Mouse (Mus musculus) intestine, embryonic 15.5 days (tissue): ENCODE results near the gene Morn5. TPM values are rescaled to one million over a fixed set of nuclear protein-coding genes. Genes with fewer than 3 reads are reported as not detected.

Source experiments
- ATAC-seq: fragments of 200-750 bp; cut with Nextera tagmentation; 2 replicates; pipeline ENCODE4 v1.8.0; 2017; ENCODE audit warnings: moderate TSS enrichment, moderate library complexity
- H3K27ac ChIP-seq: fragments of 300-500 bp; sonication (generic); 2 replicates; pipeline ENCODE4 v1.5.1; 2015; ENCODE audit warnings: mild to moderate bottlenecking, inconsistent platforms
- H3K27me3 ChIP-seq: fragments of 300-500 bp; sonication (generic); replicated peaks from 2 replicates; pipeline ENCODE4 v1.6.1; 2015; ENCODE audit warnings: inconsistent platforms
- H3K36me3 ChIP-seq: fragments of 300-500 bp; sonication (generic); 2 replicates; pipeline ENCODE4 v1.6.1; 2015; ENCODE audit warnings: inconsistent platforms
- H3K4me1 ChIP-seq: fragments of 300-500 bp; sonication (generic); replicated peaks from 2 replicates; pipeline ENCODE4 v1.6.1; 2015; ENCODE audit warnings: inconsistent platforms
- H3K4me2 ChIP-seq: fragments of 300-500 bp; sonication (generic); replicated peaks from 2 replicates; pipeline ENCODE4 v1.6.1; 2015; ENCODE audit warnings: mild to moderate bottlenecking, inconsistent platforms
- H3K4me3 ChIP-seq: fragments of 300-500 bp; sonication (generic); replicated peaks from 2 replicates; pipeline ENCODE4 v1.5.1; 2015; ENCODE audit warnings: inconsistent platforms
- H3K9ac ChIP-seq: fragments of 300-500 bp; sonication (generic); 2 replicates; pipeline ENCODE4 v1.6.1; 2015; ENCODE audit warnings: inconsistent platforms
- H3K9me3 ChIP-seq: fragments of 300-500 bp; sonication (generic); 2 replicates; pipeline ENCODE4 v1.6.1; 2016; ENCODE audit warnings: inconsistent platforms
- WGBS: fragments of 180-500 bp; shearing (Covaris S2); methylation state at CpG from one replicate; pipeline ENCODE4 v1.1.7; 2015; 5-methylcytosine and 5-hydroxymethylcytosine counted together
- polyA plus RNA-seq: library from polyadenylated mRNA; unstranded; fragments of >200 nt; fragmentation: Nextera tagmentation; extraction: Ambion mirVana; gene quantifications from 2 replicates; pipeline ENCODE4 v1.2.1, GENCODE M21; 2015

The Morn5 gene
- polyA plus RNA-seq, 1 experiment from 2014 or later, result 0.21 TPM

GRCm38 (mm10) chr2:36075210-36075609 is 26.0 kb downstream of the Morn5 start:
- no peak overlapping the region for H3K4me2 ChIP-seq
- H3K27me3 ChIP-seq, result peaks cover 3% of the 10 kb centered on the region; the same call in 1 of the 2 replicates
- no peak overlapping the region for H3K27ac ChIP-seq
- H3K4me3 ChIP-seq, result no peak overlapping the region
- no peaks in the 10 kb centered on the region for H3K36me3 ChIP-seq
- no peak overlapping the region for H3K9ac ChIP-seq
- no peak for ATAC-seq
- H3K4me1 ChIP-seq, result 0 out of 2 replicates have a peak, but pooled peaks cover 3% of the 10 kb centered on the region
- WGBS, result 86% methylated on average over 5 of the region's 5 CpGs
- no peaks in the 10 kb centered on the region for H3K9me3 ChIP-seq

GRCm38 (mm10) chr2:36077160-36077761 is 28.0 kb downstream of the Morn5 start:
- peak; percentile 43; the same call in 1 of the 2 replicates for ATAC-seq

GRCm38 (mm10) chr2:36081446-36081845 is 32.2 kb downstream of the Morn5 start:
- no peak overlapping the region for H3K27ac ChIP-seq
- H3K4me2 ChIP-seq, result no peak overlapping the region
- ATAC-seq, result peak; percentile 71
- 13% methylated on average over 9 of the region's 9 CpGs for WGBS
- H3K4me3 ChIP-seq, result no peak overlapping the region
- 0 out of 2 replicates have a peak, but pooled peaks cover 3% of the 10 kb centered on the region for H3K4me1 ChIP-seq
- no peak overlapping the region for H3K9ac ChIP-seq
- peaks cover 8% of the 10 kb centered on the region; the same call in 1 of the 2 replicates for H3K27me3 ChIP-seq
- no peaks in the 10 kb centered on the region for H3K9me3 ChIP-seq
- H3K36me3 ChIP-seq, result no peaks in the 10 kb centered on the region

More at GRCm38 (mm10) chr2:36077160-36077761, 28.0 kb downstream of the Morn5 start:
- H3K9me3 ChIP-seq, result no peaks in the 10 kb centered on the region
- H3K36me3 ChIP-seq, result no peaks in the 10 kb centered on the region
- WGBS, result 15% methylated on average over 11 of the region's 11 CpGs
- H3K27ac ChIP-seq, result no peak overlapping the region
- H3K9ac ChIP-seq, result no peak overlapping the region
- H3K4me2 ChIP-seq, result peak overlapping the region; percentile 14; the same call in 1 of the 2 replicates
- peaks cover 3% of the 10 kb centered on the region; the same call in 1 of the 2 replicates for H3K27me3 ChIP-seq
- H3K4me1 ChIP-seq, result 0 out of 2 replicates have a peak, but pooled peaks cover 3% of the 10 kb centered on the region
- no peak overlapping the region for H3K4me3 ChIP-seq

GRCm38 (mm10) chr2:36082802-36083580 is 33.7 kb downstream of the Morn5 start:
- Histone ChIP-seq H3K27me3 (peaks cover 18% of the 10 kb centered on the region), H3K9ac (no peak overlapping the region), H3K4me1 (no peaks in the 10 kb centered on the region), H3K4me3 (no peak overlapping the region), H3K27ac (no peak overlapping the region), H3K9me3 (no peaks in the 10 kb centered on the region), H3K36me3 (no peaks in the 10 kb centered on the region), H3K4me2 (no peak overlapping the region)
- no peak for ATAC-seq
- 85% methylated on average over 9 of the region's 9 CpGs for WGBS

- Histone ChIP-seq H3K36me3 (no peaks in the 10 kb centered on the region), H3K4me1 (no peaks in the 10 kb centered on the region)
- WGBS, result 96% methylated on average over 1 of the region's 1 CpGs
These were observed 35.8 kb downstream of the Morn5 start for GRCm38 (mm10) chr2:36085041-36085440.

GRCm38 (mm10) chr2:36089190-36089589 is 39.9 kb downstream of the Morn5 start:
- peaks cover 74% of the 10 kb centered on the region for H3K27me3 ChIP-seq
- ATAC-seq, result no peak

More at GRCm38 (mm10) chr2:36085041-36085440, 35.8 kb downstream of the Morn5 start:
- Histone ChIP-seq H3K4me2 (no peak overlapping the region), H3K9me3 (no peaks in the 10 kb centered on the region), H3K27ac (no peak overlapping the region), H3K27me3 (peaks cover 37% of the 10 kb centered on the region), H3K9ac (no peak overlapping the region), H3K4me3 (no peak overlapping the region)
- ATAC-seq, result no peak

GRCm38 (mm10) chr2:36090853-36091741 is 41.8 kb downstream of the Morn5 start:
- Histone ChIP-seq H3K36me3 (no peaks in the 10 kb centered on the region), H3K4me1 (peaks cover 14% of the 10 kb centered on the region), H3K9ac (0 out of 2 replicates have a peak overlapping the region, but pooled peaks have one; percentile 4), H3K27me3 (peaks cover 91% of the 10 kb centered on the region), H3K4me3 (peak overlapping the region; percentile 45), H3K27ac (no peak overlapping the region), H3K4me2 (peak overlapping the region; percentile 91), H3K9me3 (no peaks in the 10 kb centered on the region)
- 5% methylated on average over 70 of the region's 70 CpGs for WGBS
- ATAC-seq, result peak; percentile 91

More at GRCm38 (mm10) chr2:36089190-36089589, 39.9 kb downstream of the Morn5 start:
- Histone ChIP-seq H3K9me3 (no peaks in the 10 kb centered on the region), H3K4me1 (peaks cover 14% of the 10 kb centered on the region), H3K27ac (no peak overlapping the region), H3K36me3 (no peaks in the 10 kb centered on the region), H3K4me2 (no peak overlapping the region), H3K4me3 (no peak overlapping the region), H3K9ac (no peak overlapping the region)
- WGBS, result 60% methylated on average over 3 of the region's 3 CpGs

- Histone ChIP-seq H3K4me1 (peaks cover 14% of the 10 kb centered on the region), H3K27ac (no peak overlapping the region), H3K4me3 (no peak overlapping the region), H3K9me3 (no peaks in the 10 kb centered on the region), H3K27me3 (peaks cover 93% of the 10 kb centered on the region), H3K9ac (no peak overlapping the region), H3K4me2 (no peak overlapping the region), H3K36me3 (no peaks in the 10 kb centered on the region)
- ATAC-seq, result no peak
- 7% methylated on average over 4 of the region's 4 CpGs for WGBS
These were observed 43.5 kb downstream of the Morn5 start for GRCm38 (mm10) chr2:36092748-36093147.

GRCm38 (mm10) chr2:36093301-36093700 is 44.0 kb downstream of the Morn5 start:
- H3K9me3 ChIP-seq, result no peaks in the 10 kb centered on the region
- peaks cover 14% of the 10 kb centered on the region for H3K4me1 ChIP-seq
- H3K27ac ChIP-seq, result no peak overlapping the region
- H3K36me3 ChIP-seq, result no peaks in the 10 kb centered on the region
- WGBS, result 31% methylated on average over 7 of the region's 7 CpGs
- peaks cover 93% of the 10 kb centered on the region for H3K27me3 ChIP-seq
- H3K4me2 ChIP-seq, result no peak overlapping the region
- no peak for ATAC-seq
- H3K4me3 ChIP-seq, result no peak overlapping the region
- no peak overlapping the region for H3K9ac ChIP-seq

- H3K4me2 ChIP-seq, result no peak overlapping the region; the same call in 1 of the 2 replicates
- no peak overlapping the region for H3K27ac ChIP-seq
- WGBS, result 11% methylated on average over 31 of the region's 31 CpGs
- H3K9ac ChIP-seq, result no peak overlapping the region
- H3K9me3 ChIP-seq, result no peaks in the 10 kb centered on the region
- H3K27me3 ChIP-seq, result peaks cover 95% of the 10 kb centered on the region
- H3K4me3 ChIP-seq, result no peak overlapping the region
- ATAC-seq, result no peak
- peaks cover 14% of the 10 kb centered on the region for H3K4me1 ChIP-seq
- no peaks in the 10 kb centered on the region for H3K36me3 ChIP-seq
These were observed 44.7 kb downstream of the Morn5 start for GRCm38 (mm10) chr2:36093914-36094475.

- H3K36me3 ChIP-seq, result no peaks in the 10 kb centered on the region
- peaks cover 5% of the 10 kb centered on the region; the same call in 1 of the 2 replicates for H3K4me1 ChIP-seq
- H3K27ac ChIP-seq, result no peak overlapping the region
- no peaks in the 10 kb centered on the region for H3K9me3 ChIP-seq
- no peak overlapping the region for H3K4me3 ChIP-seq
- no peak overlapping the region for H3K9ac ChIP-seq
- no peak overlapping the region for H3K4me2 ChIP-seq
- ATAC-seq, result no peak
- 8% methylated on average over 18 of the region's 18 CpGs for WGBS
- H3K27me3 ChIP-seq, result peaks cover 93% of the 10 kb centered on the region
These were observed 48.0 kb downstream of the Morn5 start for GRCm38 (mm10) chr2:36097129-36097815.
